Mouse (Mus musculus) CH12.LX (cell line): ENCODE data around the gene Sbf2. TPM values are rescaled to one million over a fixed set of nuclear protein-coding genes. Genes with fewer than 3 reads are reported as not detected.
A peak's percentile ranks its signal among the peaks of the same experiment; 100 is the strongest.

ENCODE experiments used
- DNase-seq: peaks from one replicate; pipeline ENCODE4 v3.0.0-alpha.2; 2013; ENCODE audit errors: extremely low read depth
- H3K27ac ChIP-seq: 2 replicates; pipeline ENCODE4 v1.5.1; 2012; ENCODE audit warnings: low read depth, mild to moderate bottlenecking, control low read depth, moderate library complexity; ENCODE audit not compliant: insufficient read depth
- H3K27me3 ChIP-seq: replicated peaks from 2 replicates; pipeline ENCODE3; 2012; ENCODE audit warnings: inconsistent platforms
- H3K36me3 ChIP-seq, 2 experiments: replicated peaks in 1 of 2; 2 replicates each; pipeline versions ENCODE3 to v1.6.1; 2012; ENCODE audit warnings: inconsistent platforms in 1 of 2, low read length in 1 of 2, mild to moderate bottlenecking in 1 of 2, mixed read lengths in 1 of 2, moderate library complexity in 1 of 2; ENCODE audit not compliant: control insufficient read depth in 1 of 2, insufficient read depth in 1 of 2
- H3K4me1 ChIP-seq, 2 experiments: 2 replicates each; pipeline ENCODE4 v1.6.1; 2012; ENCODE audit warnings: inconsistent platforms in 1 of 2, moderate library complexity in 1 of 2; ENCODE audit not compliant: insufficient read depth in 2 of 2, control insufficient read depth in 1 of 2
- H3K4me2 ChIP-seq: 2 replicates; pipeline ENCODE4 v1.6.1; 2012; ENCODE audit warnings: low read depth, mild to moderate bottlenecking, control low read depth; ENCODE audit not compliant: poor library complexity, insufficient read depth, severe bottlenecking
- H3K4me3 ChIP-seq, 3 experiments: fragments of 150-350 bp in 1 of 3; sonication (generic) in 1 of 3; replicated peaks in 1 of 3; 2 replicates each; pipeline versions ENCODE3 to v1.5.1; 2011 to 2012; ENCODE audit warnings: low read depth in 2 of 3, low read length in 2 of 3, mild to moderate bottlenecking in 2 of 3, moderate library complexity in 2 of 3, control low read depth in 1 of 3, improper control_type of control experiment in 1 of 3, inconsistent platforms in 1 of 3, mixed read lengths in 1 of 3; ENCODE audit not compliant: poor library complexity in 1 of 3
- H3K79me2 ChIP-seq: replicated peaks from 2 replicates; pipeline ENCODE4 v1.6.1; 2012; ENCODE audit warnings: mild to moderate bottlenecking, moderate library complexity; ENCODE audit not compliant: control insufficient read depth, poor library complexity, insufficient read depth, severe bottlenecking; ENCODE audit errors: extremely low read depth
- H3K9ac ChIP-seq: 2 replicates; pipeline ENCODE4 v1.6.1; 2012; ENCODE audit warnings: low read depth, mild to moderate bottlenecking, control low read depth, moderate library complexity; ENCODE audit not compliant: insufficient read depth
- H3K9me3 ChIP-seq: replicated peaks from 2 replicates; pipeline ENCODE3; 2012; ENCODE audit warnings: low read length, inconsistent platforms, mixed read lengths
- BHLHE40 ChIP-seq: IDR thresholded peaks from 2 replicates; pipeline ENCODE4 v1.6.1; 2011; ENCODE audit warnings: mild to moderate bottlenecking, low read depth, low read length, improper control_type of control experiment
- CHD1 ChIP-seq: IDR thresholded peaks from 2 replicates; pipeline ENCODE4 v1.6.1; 2012; ENCODE audit warnings: low read depth, low read length, improper control_type of control experiment, inconsistent platforms
- CHD2 ChIP-seq: IDR thresholded peaks from 2 replicates; pipeline ENCODE4 v1.6.1; 2011; ENCODE audit warnings: low read length, improper control_type of control experiment
- CTCF ChIP-seq, 2 experiments: IDR thresholded peaks in 1 of 2; conservative IDR thresholded peaks in 1 of 2; 2 replicates each; pipeline ENCODE4 v1.5.1; 2011 to 2012; ENCODE audit warnings: low read depth in 2 of 2, low read length in 2 of 2, improper control_type of control experiment in 1 of 2, inconsistent platforms in 1 of 2, mild to moderate bottlenecking in 1 of 2, moderate library complexity in 1 of 2
- E2F4 ChIP-seq: IDR thresholded peaks from 2 replicates; pipeline ENCODE4 v1.6.1; 2011; ENCODE audit warnings: low read depth, low read length, improper control_type of control experiment; ENCODE audit not compliant: insufficient replicate concordance
- ELF1 ChIP-seq: IDR thresholded peaks from 2 replicates; pipeline ENCODE4 v1.6.1; 2014; ENCODE audit warnings: low read depth, mild to moderate bottlenecking, inconsistent platforms, low read length, improper control_type of control experiment
- EP300 ChIP-seq: IDR thresholded peaks from 2 replicates; pipeline ENCODE4 v1.6.1; 2011; ENCODE audit warnings: low read length, improper control_type of control experiment
- ETS1 ChIP-seq: conservative IDR thresholded peaks from 2 replicates; pipeline ENCODE4 v1.6.1; 2012; ENCODE audit warnings: low read depth, mild to moderate bottlenecking, inconsistent platforms, low read length, improper control_type of control experiment, moderate library complexity
- GABPA ChIP-seq: IDR thresholded peaks from 2 replicates; pipeline ENCODE4 v1.6.1; 2012; ENCODE audit warnings: low read depth, low read length, improper control_type of control experiment, inconsistent platforms; ENCODE audit not compliant: insufficient replicate concordance
- IRF4 ChIP-seq: IDR thresholded peaks from 2 replicates; pipeline ENCODE4 v1.6.1; 2014; ENCODE audit warnings: low read depth, mild to moderate bottlenecking, inconsistent platforms, low read length, improper control_type of control experiment
- JUND ChIP-seq: conservative IDR thresholded peaks from 2 replicates; pipeline ENCODE4 v1.6.1; 2011; ENCODE audit warnings: low read depth, low read length, improper control_type of control experiment
- KAT2A ChIP-seq: IDR thresholded peaks from 2 replicates; pipeline ENCODE4 v1.6.1; 2012; ENCODE audit warnings: low read length, improper control_type of control experiment, inconsistent platforms; ENCODE audit not compliant: insufficient replicate concordance
- MAFK ChIP-seq: IDR thresholded peaks from 2 replicates; pipeline ENCODE4 v1.6.1; 2011; ENCODE audit warnings: low read length, improper control_type of control experiment; ENCODE audit not compliant: insufficient replicate concordance
- MAZ ChIP-seq: IDR thresholded peaks from 2 replicates; pipeline ENCODE4 v1.6.1; 2012; ENCODE audit warnings: low read depth, mild to moderate bottlenecking, inconsistent platforms, low read length, improper control_type of control experiment, moderate library complexity
- MXI1 ChIP-seq: IDR thresholded peaks from 2 replicates; pipeline ENCODE4 v1.6.1; 2011; ENCODE audit warnings: mild to moderate bottlenecking, low read depth, low read length, improper control_type of control experiment
- MYC ChIP-seq: IDR thresholded peaks from 2 replicates; pipeline ENCODE4 v1.6.1; 2011; ENCODE audit warnings: low read depth, mild to moderate bottlenecking, improper control_type of control experiment, low read length
- NELFE ChIP-seq: IDR thresholded peaks from 2 replicates; pipeline ENCODE4 v1.6.1; 2011; ENCODE audit warnings: low read depth, low read length, improper control_type of control experiment
- PAX5 ChIP-seq: IDR thresholded peaks from 2 replicates; pipeline ENCODE4 v1.6.1; 2012; ENCODE audit warnings: low read length, inconsistent platforms, mixed read lengths
- POLR2A ChIP-seq: IDR thresholded peaks from 2 replicates; pipeline ENCODE4 v1.6.1; 2011; ENCODE audit warnings: low read depth, mild to moderate bottlenecking, improper control_type of control experiment, low read length
- POLR2AphosphoS2 ChIP-seq: IDR thresholded peaks from 2 replicates; pipeline ENCODE4 v1.6.1; 2011; ENCODE audit warnings: low read depth, low read length, improper control_type of control experiment
- RCOR1 ChIP-seq: conservative IDR thresholded peaks from 2 replicates; pipeline ENCODE4 v1.6.1; 2012; ENCODE audit warnings: low read depth, mild to moderate bottlenecking, inconsistent platforms, low read length, improper control_type of control experiment
- SIN3A ChIP-seq: IDR thresholded peaks from 2 replicates; pipeline ENCODE4 v1.6.1; 2012; ENCODE audit warnings: low read length, improper control_type of control experiment, inconsistent platforms
- SMC3 ChIP-seq: IDR thresholded peaks from 2 replicates; pipeline ENCODE4 v1.6.1; 2011; ENCODE audit warnings: low read depth, low read length, improper control_type of control experiment
- TBP ChIP-seq: conservative IDR thresholded peaks from 2 replicates; pipeline ENCODE4 v1.6.1; 2011; ENCODE audit warnings: low read depth, low read length, improper control_type of control experiment
- TCF12 ChIP-seq: IDR thresholded peaks from 2 replicates; pipeline ENCODE4 v1.6.1; 2014; ENCODE audit warnings: low read depth, mild to moderate bottlenecking, inconsistent platforms, low read length, improper control_type of control experiment
- UBTF ChIP-seq: IDR thresholded peaks from 2 replicates; pipeline ENCODE4 v1.6.1; 2012; ENCODE audit warnings: low read depth, mild to moderate bottlenecking, inconsistent platforms, low read length, improper control_type of control experiment, moderate library complexity
- USF1 ChIP-seq: IDR thresholded peaks from 2 replicates; pipeline ENCODE4 v1.6.1; 2014; ENCODE audit warnings: low read depth, mild to moderate bottlenecking, inconsistent platforms, low read length, improper control_type of control experiment
- USF2 ChIP-seq: conservative IDR thresholded peaks from 2 replicates; pipeline ENCODE4 v1.6.1; 2011; ENCODE audit warnings: low read depth, low read length, improper control_type of control experiment
- ZC3H11A ChIP-seq: IDR thresholded peaks from 2 replicates; pipeline ENCODE4 v1.6.1; 2012; ENCODE audit warnings: low read depth, mild to moderate bottlenecking, inconsistent platforms, low read length, improper control_type of control experiment
- ZKSCAN1 ChIP-seq: IDR thresholded peaks from 2 replicates; pipeline ENCODE4 v1.6.1; 2012; ENCODE audit warnings: low read depth, inconsistent platforms, low read length, improper control_type of control experiment, borderline replicate concordance
- ZMIZ1 ChIP-seq: IDR thresholded peaks from 2 replicates; pipeline ENCODE4 v1.6.1; 2012; ENCODE audit warnings: low read depth, mild to moderate bottlenecking, inconsistent platforms, low read length, improper control_type of control experiment
- ZNF384 ChIP-seq: IDR thresholded peaks from 2 replicates; pipeline ENCODE4 v1.6.1; 2012; ENCODE audit warnings: low read depth, low read length, improper control_type of control experiment, inconsistent platforms
- dilution Hi-C: fragments of 300-500 bp; cut with MboI; formaldehyde crosslinking; loops from 2 replicates; pipeline ENCODE4 v1.14.3; 2020; ENCODE audit warnings: low sequenced_read_pairs; ENCODE audit not compliant: extremely low pct_unique_long_range_greater_than_20kb, extremely low pct_ligation_motif_present
- in situ Hi-C: fragments of 300-500 bp; cut with MboI; formaldehyde crosslinking; loops from 3 replicates; pipeline ENCODE4 v1.14.3; 2019; ENCODE audit warnings: low sequenced_read_pairs, low pct_ligation_motif_present, low pct_unique_long_range_greater_than_20kb, mixed read lengths
- polyA plus RNA-seq: library from polyadenylated mRNA; unstranded; fragments of >175 nt; gene quantifications from 2 replicates; pipeline ENCODE4 v1.2.1, GENCODE M21; 2012; ENCODE audit warnings: low read depth; ENCODE audit not compliant: insufficient read length
- total RNA-seq, 2 experiments: library from RNA; depleted of rRNA; stranded (reverse); fragments of 300-350 nt in 1 of 2; fragments of >200 nt in 1 of 2; gene quantifications; 2 replicates each; pipeline ENCODE4 v1.2.3; 2012 to 2014

Gene Sbf2
- total and polyA plus RNA-seq, 3 experiments: 9.5 to 21.5 (median 11.4) TPM

- H3K4me3 ChIP-seq: no peak overlapping the region
- H3K4me1 ChIP-seq: peaks cover 45 to 93% of the 10 kb centered on the region in 2 experiments
- H3K9ac ChIP-seq: peak overlapping the region; percentile 30; the same call in 1 of the 2 replicates
- dilution Hi-C loops: no loop called here
- H3K27me3 ChIP-seq: no peaks in the 10 kb centered on the region
- in situ Hi-C loops: loop anchor here (10.0 kb wide), 1 partner anchor 103 kb away; no protein-coding TSS in a partner anchor
- H3K27ac ChIP-seq: peak overlapping the region; percentile 87
- H3K4me2 ChIP-seq: no peak overlapping the region
- H3K36me3 ChIP-seq: peaks cover 59 to 91% of the 10 kb centered on the region in 2 experiments
- H3K79me2 ChIP-seq: peaks cover 60% of the 10 kb centered on the region
- TF ChIP-seq MAZ (no peak), CHD1 (peak; percentile 51), JUND (no peak), POLR2A (0 out of 2 replicates have a peak, but pooled peaks have one; percentile 34), USF2 (no peak)
- H3K9me3 ChIP-seq: no peaks in the 10 kb centered on the region
- DNase-seq: no peak
Observed at GRCm38 (mm10) chr7:110267994-110268393, 346.7 kb downstream of the Sbf2 start.

GRCm38 (mm10) chr7:110267014-110267413 lies 347.7 kb downstream of the Sbf2 start:
- peaks cover 61% of the 10 kb centered on the region for H3K79me2 ChIP-seq
- peaks cover 49 to 94% of the 10 kb centered on the region in 2 experiments for H3K4me1 ChIP-seq
- peaks cover 54 to 90% of the 10 kb centered on the region in 2 experiments for H3K36me3 ChIP-seq
- in situ Hi-C loops: loop anchor here (10.0 kb wide), 1 partner anchor 102 kb away; no protein-coding TSS in a partner anchor
- DNase-seq: peak; percentile 79
- H3K27me3 ChIP-seq: no peaks in the 10 kb centered on the region
- H3K27ac ChIP-seq: peak overlapping the region; percentile 87
- H3K9me3 ChIP-seq: no peaks in the 10 kb centered on the region
- peak overlapping the region; percentile 61 for H3K4me2 ChIP-seq
- no peak overlapping the region for H3K4me3 ChIP-seq
- H3K9ac ChIP-seq: peak overlapping the region; percentile 68; the same call in 1 of the 2 replicates
- dilution Hi-C loops: no loop called here
- peak; percentile 78 for TF ChIP-seq IRF4
- peak; percentile 91 for TF ChIP-seq TCF12
- TF ChIP-seq GABPA: no peak
- TF ChIP-seq ETS1: peak; percentile 72
- no peak; the same call in 1 of the 2 replicates for TF ChIP-seq ZMIZ1
- TF ChIP-seq POLR2A: peak; percentile 54
- no peak; the same call in 1 of the 2 replicates for TF ChIP-seq RCOR1
- TF ChIP-seq CHD1: no peak; the same call in 1 of the 2 replicates
- TF ChIP-seq ZKSCAN1: no peak
- TF ChIP-seq MAZ: no peak
- no peak for TF ChIP-seq NELFE
- no peak for TF ChIP-seq USF2
- TF ChIP-seq USF1: no peak
- peak; percentile 77 for TF ChIP-seq TBP
- no peak; the same call in 1 of the 2 replicates for TF ChIP-seq MXI1
- TF ChIP-seq EP300: peak; percentile 77
- TF ChIP-seq POLR2AphosphoS2: no peak
- TF ChIP-seq ZC3H11A: no peak
- TF ChIP-seq SIN3A: 0 out of 2 replicates have a peak, but pooled peaks have one; percentile 55
- no peak for TF ChIP-seq PAX5
- peak in 1 of 2 experiments; percentile 20; a peak in 1 of 4 replicates for TF ChIP-seq CTCF (conservative IDR thresholded peaks at IDR 0.05 in 1 of 2, IDR thresholded peaks at IDR 0.05 in 1 of 2; ENCODE audit: low read depth in 2 of 2, low read length in 2 of 2)
- TF ChIP-seq JUND: no peak
- TF ChIP-seq KAT2A: no peak
- no peak for TF ChIP-seq E2F4
- no peak; the same call in 1 of the 2 replicates for TF ChIP-seq SMC3
- no peak for TF ChIP-seq ZNF384
- TF ChIP-seq UBTF: no peak
- no peak for TF ChIP-seq MAFK
- TF ChIP-seq BHLHE40: peak; percentile 70
- peak; percentile 18; the same call in 1 of the 2 replicates for TF ChIP-seq MYC
- no peak for TF ChIP-seq ELF1
- no peak for TF ChIP-seq CHD2
